Mouse (Mus musculus) small intestine, adult 2 months (tissue): ENCODE results near the gene Scg3.

Experiments used
- CTCF ChIP-seq: fragments of 200-500 bp; IDR thresholded peaks from 2 replicates; pipeline ENCODE4 v1.5.1; 2012; ENCODE audit warnings: low read depth, mild to moderate bottlenecking, control low read depth, inconsistent platforms, low read length, moderate library complexity, mixed read lengths; ENCODE audit not compliant: insufficient replicate concordance, insufficient read length; ENCODE audit errors: extremely low read depth
- POLR2A ChIP-seq: fragments of 200-500 bp; IDR thresholded peaks from 2 replicates; pipeline ENCODE4 v1.6.1; 2012; ENCODE audit warnings: low read depth, mild to moderate bottlenecking, control low read depth, inconsistent platforms, low read length, moderate library complexity

- TF ChIP-seq POLR2A (no peak), CTCF (no peak)
Observed at GRCm38 (mm10) chr9:75600166-75600934, 83.5 kb downstream of the Scg3 start.
